Mouse (Mus musculus) stomach, embryonic 15.5 days (tissue): ENCODE results near the gene Themis2. TPM values are rescaled to one million over a fixed set of nuclear protein-coding genes. Genes with fewer than 3 reads are reported as not detected.
"Not testable (repeated sequence)": the region's sequence is repeated elsewhere in the genome, so short reads cannot be mapped to it uniquely, and the experiment has no call there.

Source experiments
- ATAC-seq: fragments of 200-750 bp; cut with Nextera tagmentation; 2 replicates; pipeline ENCODE4 v1.8.0; 2017; ENCODE audit warnings: low read depth, moderate number of reproducible peaks, moderate TSS enrichment; ENCODE audit not compliant: insufficient read depth, low FRiP score
- H3K27ac ChIP-seq: fragments of 300-500 bp; sonication (generic); 2 replicates; pipeline ENCODE4 v1.5.1; 2015; ENCODE audit warnings: mild to moderate bottlenecking, inconsistent platforms
- H3K27me3 ChIP-seq: fragments of 300-500 bp; sonication (generic); replicated peaks from 2 replicates; pipeline ENCODE4 v1.6.1; 2015; ENCODE audit warnings: inconsistent platforms
- H3K36me3 ChIP-seq: fragments of 300-500 bp; sonication (generic); 2 replicates; pipeline ENCODE4 v1.6.1; 2015; ENCODE audit warnings: inconsistent platforms
- H3K4me1 ChIP-seq: fragments of 300-500 bp; sonication (generic); 2 replicates; pipeline ENCODE4 v1.6.1; 2015; ENCODE audit warnings: inconsistent platforms
- H3K4me2 ChIP-seq: fragments of 300-500 bp; sonication (generic); 2 replicates; pipeline ENCODE4 v1.6.1; 2015; ENCODE audit warnings: mild to moderate bottlenecking, inconsistent platforms
- H3K4me3 ChIP-seq: fragments of 300-500 bp; sonication (generic); replicated peaks from 2 replicates; pipeline ENCODE4 v1.5.1; 2015; ENCODE audit warnings: inconsistent platforms
- H3K9ac ChIP-seq: fragments of 300-500 bp; sonication (generic); 2 replicates; pipeline ENCODE4 v1.6.1; 2015; ENCODE audit warnings: inconsistent platforms
- H3K9me3 ChIP-seq: fragments of 300-500 bp; sonication (generic); 2 replicates; pipeline ENCODE4 v1.6.1; 2016; ENCODE audit warnings: inconsistent platforms
- WGBS: fragments of 180-500 bp; shearing (Covaris S2); methylation state at CpG from one replicate; pipeline ENCODE4 v1.1.7; 2015; 5-methylcytosine and 5-hydroxymethylcytosine counted together
- polyA plus RNA-seq: library from polyadenylated mRNA; unstranded; fragments of >200 nt; fragmentation: Nextera tagmentation; extraction: Ambion mirVana; gene quantifications from 2 replicates; pipeline ENCODE4 v1.2.1, GENCODE M21; 2015

Themis2 gene
- polyA plus RNA-seq, 1 experiment from 2014 or later = 1.3 TPM

GRCm38 (mm10) chr4:132747664-132748259 lies 48.4 kb downstream of the Themis2 start:
- Histone ChIP-seq H3K9me3 (no peaks in the 10 kb centered on the region), H3K27ac (peak overlapping the region; percentile 0), H3K4me1 (0 out of 2 replicates have a peak, but pooled peaks cover 8% of the 10 kb centered on the region), H3K27me3 (no peaks in the 10 kb centered on the region), H3K4me3 (0 out of 2 replicates have a peak overlapping the region, but pooled peaks have one; percentile 8), H3K36me3 (no peaks in the 10 kb centered on the region), H3K4me2 (peak overlapping the region; percentile 22), H3K9ac (no peak overlapping the region)
- 40% methylated on average over 9 of the region's 9 CpGs for WGBS
- peak; percentile 20; the same call in 1 of the 2 replicates for ATAC-seq

- H3K27me3 ChIP-seq = no peaks in the 10 kb centered on the region
- peak overlapping the region; percentile 0; the same call in 1 of the 2 replicates for H3K27ac ChIP-seq
- H3K36me3 ChIP-seq = no peaks in the 10 kb centered on the region
- H3K4me2 ChIP-seq = no peak overlapping the region
- H3K9me3 ChIP-seq = no peaks in the 10 kb centered on the region
- H3K9ac ChIP-seq = no peak overlapping the region
- no peak for ATAC-seq
- no peak overlapping the region for H3K4me3 ChIP-seq
- 0 out of 2 replicates have a peak, but pooled peaks cover 8% of the 10 kb centered on the region for H3K4me1 ChIP-seq
- 82% methylated on average over 9 of the region's 9 CpGs for WGBS
Observed at GRCm38 (mm10) chr4:132746911-132747517, 49.2 kb downstream of the Themis2 start.

- Histone ChIP-seq H3K36me3 (no peaks in the 10 kb centered on the region), H3K4me3 (no peak overlapping the region), H3K4me2 (no peak overlapping the region), H3K9me3 (no peaks in the 10 kb centered on the region), H3K4me1 (0 out of 2 replicates have a peak, but pooled peaks cover 8% of the 10 kb centered on the region), H3K27me3 (no peaks in the 10 kb centered on the region), H3K27ac (no peak overlapping the region), H3K9ac (no peak overlapping the region)
- WGBS = 69% methylated on average over 11 of the region's 11 CpGs
- ATAC-seq = no peak
Observed at GRCm38 (mm10) chr4:132743992-132744911, 51.9 kb downstream of the Themis2 start.

- Histone ChIP-seq H3K9me3 (no peaks in the 10 kb centered on the region), H3K4me3 (no peak overlapping the region), H3K9ac (no peak overlapping the region), H3K4me2 (no peak overlapping the region), H3K4me1 (0 out of 2 replicates have a peak, but pooled peaks cover 8% of the 10 kb centered on the region), H3K27me3 (no peaks in the 10 kb centered on the region), H3K27ac (no peak overlapping the region), H3K36me3 (no peaks in the 10 kb centered on the region)
- 86% methylated on average over 7 of the region's 7 CpGs for WGBS
- ATAC-seq = no peak
Observed at GRCm38 (mm10) chr4:132741491-132741890, 54.7 kb downstream of the Themis2 start.

- not testable (repeated sequence) for H3K9me3 ChIP-seq, H3K4me3 ChIP-seq, H3K4me1 ChIP-seq, H3K27me3 ChIP-seq, H3K36me3 ChIP-seq, H3K9ac ChIP-seq, H3K4me2 ChIP-seq, H3K27ac ChIP-seq, ATAC-seq
- WGBS = 89% methylated on average over 9 of the region's 9 CpGs
Observed at GRCm38 (mm10) chr4:132737154-132737553, 59.0 kb downstream of the Themis2 start.

GRCm38 (mm10) chr4:132735894-132736293 lies 60.3 kb downstream of the Themis2 start:
- WGBS = 50% methylated on average over 3 of the region's 3 CpGs

GRCm38 (mm10) chr4:132735389-132735788 lies 60.8 kb downstream of the Themis2 start:
- no peaks in the 10 kb centered on the region for H3K9me3 ChIP-seq
- no peak overlapping the region for H3K4me2 ChIP-seq
- no peak overlapping the region for H3K9ac ChIP-seq
- H3K27ac ChIP-seq = no peak overlapping the region
- 82% methylated on average over 2 of the region's 2 CpGs for WGBS
- no peaks in the 10 kb centered on the region for H3K36me3 ChIP-seq
- H3K27me3 ChIP-seq = no peaks in the 10 kb centered on the region
- H3K4me3 ChIP-seq = no peak overlapping the region
- H3K4me1 ChIP-seq = peaks cover 8% of the 10 kb centered on the region; the same call in 1 of the 2 replicates
- ATAC-seq = no peak

More at GRCm38 (mm10) chr4:132735894-132736293, 60.3 kb downstream of the Themis2 start:
- Histone ChIP-seq H3K27me3 (no peaks in the 10 kb centered on the region), H3K4me1 (peaks cover 8% of the 10 kb centered on the region; the same call in 1 of the 2 replicates), H3K9ac (no peak overlapping the region), H3K36me3 (no peaks in the 10 kb centered on the region), H3K4me2 (no peak overlapping the region), H3K27ac (no peak overlapping the region), H3K4me3 (no peak overlapping the region), H3K9me3 (no peaks in the 10 kb centered on the region)
- ATAC-seq = no peak

GRCm38 (mm10) chr4:132734766-132735165 lies 61.4 kb downstream of the Themis2 start:
- no peaks in the 10 kb centered on the region for H3K9me3 ChIP-seq
- no peak overlapping the region for H3K4me2 ChIP-seq
- 90% methylated on average over 2 of the region's 2 CpGs for WGBS
- H3K4me3 ChIP-seq = no peak overlapping the region
- no peaks in the 10 kb centered on the region for H3K36me3 ChIP-seq
- H3K9ac ChIP-seq = no peak overlapping the region
- no peaks in the 10 kb centered on the region for H3K27me3 ChIP-seq
- no peak for ATAC-seq
- no peak overlapping the region for H3K27ac ChIP-seq
- H3K4me1 ChIP-seq = peaks cover 8% of the 10 kb centered on the region; the same call in 1 of the 2 replicates

- no peaks in the 10 kb centered on the region for H3K9me3 ChIP-seq
- WGBS = 89% methylated on average over 25 of the region's 25 CpGs
- no peak overlapping the region for H3K4me3 ChIP-seq
- no peaks in the 10 kb centered on the region for H3K27me3 ChIP-seq
- peaks cover 8% of the 10 kb centered on the region; the same call in 1 of the 2 replicates for H3K4me1 ChIP-seq
- H3K4me2 ChIP-seq = peak overlapping the region; percentile 88; the same call in 1 of the 2 replicates
- H3K27ac ChIP-seq = peak overlapping the region; percentile 31; the same call in 1 of the 2 replicates
- H3K9ac ChIP-seq = no peak overlapping the region
- no peak for ATAC-seq
- H3K36me3 ChIP-seq = no peaks in the 10 kb centered on the region
Observed at GRCm38 (mm10) chr4:132733071-132733770, 63.0 kb downstream of the Themis2 start.

- peak within 1 kb of the TSS; percentile 20 for H3K9ac ChIP-seq
- H3K36me3 ChIP-seq = no peaks in the 10 kb centered on the region
- 1% methylated on average over 34 of the region's 34 CpGs for WGBS
- no peaks in the 10 kb centered on the region for H3K27me3 ChIP-seq
- H3K27ac ChIP-seq = peak within 1 kb of the TSS; percentile 31; the same call in 1 of the 2 replicates
- peaks cover 8% of the 10 kb centered on the region; the same call in 1 of the 2 replicates for H3K4me1 ChIP-seq
- H3K4me3 ChIP-seq = peak within 1 kb of the TSS; percentile 63
- no peaks in the 10 kb centered on the region for H3K9me3 ChIP-seq
- peak within 1 kb of the TSS; percentile 88 for H3K4me2 ChIP-seq
- peak; percentile 94 for ATAC-seq
Observed at GRCm38 (mm10) chr4:132732148-132732684, 64.0 kb downstream of the Themis2 start, which contains the start of gene Xkr8. Gene Xkr8 (minus strand): TSS chr4:132732546.
